Mouse (Mus musculus) MEL (cell line): ENCODE results near the gene Kcnab1.

Experiments used
- BHLHE40 ChIP-seq: IDR thresholded peaks from 2 replicates; pipeline ENCODE4 v1.6.1; 2012; ENCODE audit warnings: low read depth, mild to moderate bottlenecking, inconsistent platforms, low read length, improper control_type of control experiment, borderline replicate concordance
- CTCF ChIP-seq, 3 experiments: IDR thresholded peaks in 2 of 3; conservative IDR thresholded peaks in 1 of 3; 2 replicates each; pipeline ENCODE4 v1.5.1; 2011 to 2012; ENCODE audit warnings: low read length in 3 of 3, low read depth in 2 of 3, mild to moderate bottlenecking in 2 of 3, improper control_type of control experiment in 1 of 3, inconsistent platforms in 1 of 3, mixed read lengths in 1 of 3, moderate library complexity in 1 of 3; ENCODE audit not compliant: control insufficient read depth in 1 of 3, insufficient read depth in 1 of 3, poor library complexity in 1 of 3, severe bottlenecking in 1 of 3
- GATA1 ChIP-seq: IDR thresholded peaks from 2 replicates; pipeline ENCODE4 v1.6.1; 2011; ENCODE audit warnings: low read depth, low read length, improper control_type of control experiment
- MAFK ChIP-seq: IDR thresholded peaks from 2 replicates; pipeline ENCODE4 v1.6.1; 2011; ENCODE audit warnings: low read depth, mild to moderate bottlenecking, low read length, improper control_type of control experiment, borderline replicate concordance
- MAX ChIP-seq: IDR thresholded peaks from 2 replicates; pipeline ENCODE4 v1.6.1; 2011; ENCODE audit warnings: low read length, improper control_type of control experiment
- RAD21 ChIP-seq: IDR thresholded peaks from 2 replicates; pipeline ENCODE4 v1.6.1; 2011; ENCODE audit warnings: mild to moderate bottlenecking, low read depth, low read length, improper control_type of control experiment
- SMC3 ChIP-seq: IDR thresholded peaks from 2 replicates; pipeline ENCODE4 v1.6.1; 2011; ENCODE audit warnings: low read depth, low read length, improper control_type of control experiment

DNA sequence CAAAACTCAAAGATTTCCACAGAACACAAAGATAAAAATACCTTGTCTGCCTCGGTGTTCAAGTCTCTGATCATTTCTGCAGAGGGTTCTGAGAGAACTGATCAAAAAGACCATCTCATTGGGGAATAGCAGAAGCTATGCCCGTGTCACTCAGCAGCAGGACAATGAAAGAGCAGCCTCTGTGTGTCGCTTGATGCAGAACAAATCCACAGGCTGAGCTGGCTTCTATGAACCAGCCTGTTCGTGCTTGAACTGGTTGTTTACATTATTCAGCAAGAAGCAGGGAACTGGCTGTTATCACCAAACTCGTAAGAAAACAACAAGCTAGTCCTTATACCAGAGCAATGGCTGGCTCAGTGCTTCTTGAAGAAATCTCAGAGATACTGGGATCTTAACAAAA is 193.4 kb downstream of the Kcnab1 start:
- TF ChIP-seq CTCF (IDR thresholded peaks at IDR 0.05 in 2 of 3, conservative IDR thresholded peaks at IDR 0.05 in 1 of 3; ENCODE audit: control insufficient read depth in 1 of 3, insufficient read depth in 1 of 3, low read depth in 2 of 3, low read length in 3 of 3, poor library complexity in 1 of 3, severe bottlenecking in 1 of 3) (no peak), MAX (no peak), MAFK (no peak), RAD21 (no peak), BHLHE40 (no peak), GATA1 (no peak), SMC3 (no peak)
